Comparison of ENCODE assay signal across 30 mouse cellular contexts in genomic region chr7:13380588-13380987, GRCm38 (mm10). TPM values are rescaled to one million over a fixed set of nuclear protein-coding genes. Genes with fewer than 3 reads are reported as not detected.
DNase-seq lines count a peak whose midpoint lies in the region; ATAC-seq lines count a peak whose summit lies in the region.
"Had no signal": no experiment of that assay in that cellular context is flagged by ENCODE, and none has a peak within 500 bp of the region (broad histone marks: within the 10 kb centered on the region; RNA-seq: fewer than 3 reads in every experiment).

No protein-coding gene starts in this region.

- ATAC-seq in frontal cortex, adult (ENCODE audit: low TSS enrichment): peak; percentile 70
- ATAC-seq in inflammation-experienced regulatory T-cells, adult 6 months: no peak
- ATAC-seq: activated CD4-positive, CD25-positive, alpha-beta regulatory T cell, adult 4 months; CD4-positive, CD25-positive, alpha-beta regulatory T cell, adult 4 months; forebrain, embryonic 14.5 days; forebrain, embryonic 16.5 days; Patski had no signal

- no peak for DNase-seq in frontal cortex, postnatal 14 days (ENCODE audit: low spot score in 2 of 2)
- DNase-seq in left cerebral cortex, postnatal 36 days (ENCODE audit: low spot score in 2 of 2): peak; percentile 2 to 5
- DNase-seq in left cerebral cortex, postnatal 4 days: no peak
- peak; percentile 55 for DNase-seq in brain, adult 2 months (ENCODE audit: low read depth, low spot score)
- DNase-seq: adrenal gland, adult 8-10 months; adrenal gland, postnatal 14 days; adrenal gland, postnatal 36 days; B cell, adult 2 months; cerebellum, adult 11 months; cerebellum, adult 18-20 months; cerebellum, adult 8-10 months; cerebellum, adult 9-11 months; cerebellum, postnatal 14 days; cerebellum, postnatal 36 days; embryo, embryonic 11 days had no signal

- intact Hi-C loops in left cerebral cortex, postnatal 36 days (cut with DNase I): no loop called here
- intact Hi-C loops in left cerebral cortex, postnatal 4 days (cut with DNase I): no loop called here

RNA-seq across cellular contexts. Expression of gene Cabp5, which starts 17.3 kb away (rescaled TPM):
- under 1 TPM; 0.35 to 0.66 TPM for total RNA-seq in left cerebral cortex, postnatal 36 days (2021)
- 1 to 10 TPM in 1 of 2 experiments, under 1 TPM in 1; 0.64 to 1.2 TPM for total RNA-seq in left cerebral cortex, postnatal 4 days (2021)
- polyA plus RNA-seq in inflammation-experienced regulatory T-cells, adult 6 months (2017; shearing (Covaris generic)): not detected
- total RNA-seq: adrenal gland, adult 18-20 months; adrenal gland, adult 8-10 months; adrenal gland, postnatal 36 days; CH12.LX; common myeloid progenitor, adult 5-6 weeks had no signal
- polyA plus RNA-seq: activated CD4-positive, CD25-positive, alpha-beta regulatory T cell, adult 4 months; CD4-positive, CD25-positive, alpha-beta regulatory T cell, adult 4 months; embryonic facial prominence, embryonic 11.5 days; embryonic facial prominence, embryonic 13.5 days; embryonic facial prominence, embryonic 15.5 days; erythroblast, embryonic 14.5 days; forebrain, embryonic 14.5 days; G1E had no signal

RNA-seq across cellular contexts. Expression of gene Pla2g4c, which starts 56.1 kb away (rescaled TPM):
- total RNA-seq in left cerebral cortex, postnatal 36 days (2021): under 1 TPM; 0.25 to 0.43 TPM
- total RNA-seq in left cerebral cortex, postnatal 4 days (2021): 1 to 10 TPM in 1 of 2 experiments, under 1 TPM in 1; 0.95 to 1.3 TPM
- 1 to 10 TPM in 1 of 3 experiments, under 1 TPM in 2; 0.39 to 1.0 (median 0.41) TPM for polyA plus RNA-seq in inflammation-experienced regulatory T-cells, adult 6 months (2017; shearing (Covaris generic))

Comparison
In these comparisons a context has a peak if more than half of its experiments do, and no peak if none do; other contexts are left out.
1. DNase-seq: peak in left cerebral cortex, postnatal 36 days (2 of 2) and brain, adult 2 months (single experiment); none in frontal cortex, postnatal 14 days (0 of 2) and left cerebral cortex, postnatal 4 days (single experiment).